Mouse (Mus musculus): Measurements from ENCODE around the gene Sbpl.

DNA sequence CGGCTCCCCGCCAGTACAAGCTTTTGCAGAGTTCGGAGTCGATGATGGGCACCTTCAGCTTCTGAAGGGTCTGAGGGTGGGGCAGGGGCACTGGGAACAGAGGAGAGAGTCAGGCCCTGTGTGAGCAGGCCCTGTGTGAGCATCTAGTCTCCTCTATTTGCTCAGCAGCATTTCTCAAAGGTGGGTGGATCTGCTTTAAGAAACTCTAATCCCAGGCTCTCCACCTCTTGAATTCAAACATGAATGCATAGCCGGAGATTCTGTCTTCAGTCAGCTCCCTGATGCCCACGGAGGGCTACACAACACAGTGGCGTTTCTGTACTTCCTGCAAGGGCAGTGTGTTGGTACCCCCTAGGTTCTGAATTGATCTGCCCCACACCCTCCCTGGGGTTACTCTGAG lies 39.6 kb upstream of the Sbpl start:
- TF ChIP-seq CTCF (IDR thresholded peaks at IDR 0.05; ENCODE audit: extremely low read depth, insufficient read depth, insufficient read length, insufficient replicate concordance), result no peak
- TF ChIP-seq POLR2A (IDR thresholded peaks at IDR 0.05; ENCODE audit: low read depth, low read length), result no peak

Data from spleen, adult 2 months (tissue).